Mouse (Mus musculus) thymus, adult 2 months (tissue): ENCODE measurements around the gene Prss56.

ENCODE experiments used
- CTCF ChIP-seq: fragments of 200-500 bp; IDR thresholded peaks from 2 replicates; pipeline ENCODE4 v1.5.1; 2012; ENCODE audit warnings: mild to moderate bottlenecking, control low read depth, low read length, moderate library complexity, borderline replicate concordance; ENCODE audit not compliant: control insufficient read depth, poor library complexity, insufficient read depth; ENCODE audit errors: extremely low read depth
- POLR2A ChIP-seq: fragments of 200-500 bp; IDR thresholded peaks from 2 replicates; pipeline ENCODE4 v1.6.1; 2012; ENCODE audit warnings: mild to moderate bottlenecking, low read length, control low read depth, moderate library complexity; ENCODE audit not compliant: control insufficient read depth, poor library complexity, insufficient read depth; ENCODE audit errors: extremely low read depth

DNA sequence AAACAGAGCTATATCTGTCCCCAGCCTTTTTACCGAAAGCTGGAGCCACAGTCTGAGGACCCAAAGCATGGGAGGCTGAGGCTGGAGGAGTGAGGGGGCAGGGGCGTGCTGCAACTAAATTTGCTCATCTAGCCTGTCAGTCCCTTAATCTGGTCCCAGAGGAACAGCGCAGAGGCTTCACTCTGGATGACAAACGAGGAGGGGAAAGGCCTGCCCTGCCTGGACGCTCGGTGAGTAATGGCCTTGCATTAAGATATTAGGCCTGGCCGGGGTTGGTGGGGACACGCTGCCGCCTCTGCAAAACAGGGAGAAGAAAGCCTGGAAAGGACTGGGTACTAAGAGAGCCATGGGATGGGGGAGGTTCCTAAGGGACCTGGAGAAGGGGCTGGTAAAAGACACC is 10.8 kb upstream of the Prss56 start:
- TF ChIP-seq POLR2A (no peak), CTCF (no peak)
